Mouse (Mus musculus) small intestine, adult 2 months (tissue): Measurements from ENCODE around the gene Crygd.

Source experiments
- CTCF ChIP-seq: fragments of 200-500 bp; IDR thresholded peaks from 2 replicates; pipeline ENCODE4 v1.5.1; 2012; ENCODE audit warnings: low read depth, mild to moderate bottlenecking, control low read depth, inconsistent platforms, low read length, moderate library complexity, mixed read lengths; ENCODE audit not compliant: insufficient replicate concordance, insufficient read length; ENCODE audit errors: extremely low read depth
- POLR2A ChIP-seq: fragments of 200-500 bp; IDR thresholded peaks from 2 replicates; pipeline ENCODE4 v1.6.1; 2012; ENCODE audit warnings: low read depth, mild to moderate bottlenecking, control low read depth, inconsistent platforms, low read length, moderate library complexity

DNA sequence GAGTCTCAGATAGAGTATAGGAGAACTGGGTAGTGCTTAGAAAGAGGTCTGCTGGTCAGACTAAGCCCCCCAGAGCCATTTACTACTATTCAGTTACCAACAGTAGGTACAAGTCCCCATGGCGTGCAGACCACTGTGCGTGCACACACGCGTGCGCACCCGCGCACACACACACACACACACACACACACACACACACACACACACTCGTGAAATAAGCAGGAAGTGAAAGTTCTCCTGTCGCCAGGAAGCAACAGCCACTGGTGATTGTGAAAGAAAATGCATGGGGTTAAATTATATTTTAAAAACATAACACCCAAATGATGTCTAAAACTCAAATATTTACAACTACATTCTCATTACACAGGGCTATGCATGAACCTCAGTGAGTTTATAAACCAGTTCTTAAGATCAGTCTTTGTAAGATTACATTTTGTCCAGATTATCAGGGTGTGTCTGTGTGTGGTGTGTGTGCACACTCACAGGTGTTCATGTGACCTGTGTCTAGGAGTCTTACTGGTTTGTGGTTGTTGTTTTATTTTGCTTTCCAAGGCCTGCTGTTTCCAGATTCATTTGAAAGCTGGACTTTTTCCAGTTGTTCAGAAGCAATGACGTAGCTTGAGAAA lies 44.5 kb upstream of the Crygd start:
- TF ChIP-seq CTCF (no peak), POLR2A (no peak)
